Mouse (Mus musculus) fat pad, adult 2 months (tissue): ENCODE data around the gene Hp1bp3.

Experiments used
- DNase-seq: peaks from one replicate; pipeline ENCODE4 v3.0.0-alpha.2; 2011; ENCODE audit warnings: low read depth, low spot score; ENCODE audit errors: extremely low read depth

Gene Hp1bp3

GRCm38 (mm10) chr4:138293261-138293948 is 77.3 kb downstream of the Hp1bp3 start:
- no peak for DNase-seq

GRCm38 (mm10) chr4:138293949-138294550 is 78.0 kb downstream of the Hp1bp3 start:
- DNase-seq = no peak
